Mouse (Mus musculus) hindbrain, embryonic 14.5 days (tissue): Measurements from ENCODE around the gene Nmbr. TPM values are rescaled to one million over a fixed set of nuclear protein-coding genes. Genes with fewer than 3 reads are reported as not detected.
A peak's percentile ranks its signal among the peaks of the same experiment; 100 is the strongest.

ENCODE experiments used
- ATAC-seq: fragments of 200-750 bp; cut with Nextera tagmentation; 2 replicates; pipeline ENCODE4 v1.8.0; 2017; ENCODE audit warnings: moderate number of reproducible peaks, mild to moderate bottlenecking, moderate TSS enrichment, moderate library complexity; ENCODE audit not compliant: low FRiP score
- DNase-seq: peaks from one replicate; pipeline ENCODE4 v3.0.0-alpha.2; 2015; ENCODE audit warnings: low spot score
- H3K27ac ChIP-seq: fragments of 300-500 bp; sonication (generic); 2 replicates; pipeline ENCODE4 v1.5.1; 2014; ENCODE audit warnings: mild to moderate bottlenecking, moderate library complexity
- H3K27me3 ChIP-seq: fragments of 300-500 bp; sonication (generic); 2 replicates; pipeline ENCODE4 v1.6.1; 2014; ENCODE audit warnings: mild to moderate bottlenecking, low read length, mixed read lengths; ENCODE audit not compliant: control insufficient read depth, insufficient read depth
- H3K36me3 ChIP-seq: fragments of 300-500 bp; sonication (generic); replicated peaks from 2 replicates; pipeline ENCODE4 v1.6.1; 2014; ENCODE audit not compliant: control insufficient read depth, insufficient read depth
- H3K4me1 ChIP-seq: fragments of 300-500 bp; sonication (generic); replicated peaks from 2 replicates; pipeline ENCODE4 v1.6.1; 2014; ENCODE audit warnings: antibody characterized with exemption, low read length, mixed read lengths; ENCODE audit not compliant: control insufficient read depth, insufficient read depth
- H3K4me2 ChIP-seq: fragments of 300-500 bp; sonication (generic); replicated peaks from 2 replicates; pipeline ENCODE4 v1.6.1; 2014; ENCODE audit warnings: mild to moderate bottlenecking, moderate library complexity
- H3K4me3 ChIP-seq: fragments of 300-500 bp; sonication (generic); replicated peaks from 2 replicates; pipeline ENCODE4 v1.5.1; 2014; ENCODE audit warnings: mild to moderate bottlenecking, low read length
- H3K9ac ChIP-seq: fragments of 300-500 bp; sonication (generic); 2 replicates; pipeline ENCODE4 v1.6.1; 2014
- H3K9me3 ChIP-seq: fragments of 300-500 bp; sonication (generic); 2 replicates; pipeline ENCODE4 v1.6.1; 2016; ENCODE audit warnings: low read length; ENCODE audit not compliant: control insufficient read depth
- WGBS: fragments of 180-500 bp; shearing (Covaris S2); extraction: QIAGEN DNeasy Blood & Tissue Kit; methylation state at CpG from one replicate; pipeline ENCODE4 v1.1.7; 2014; 5-methylcytosine and 5-hydroxymethylcytosine counted together
- polyA plus RNA-seq: library from polyadenylated mRNA; unstranded; fragments of >200 nt; fragmentation: Nextera tagmentation; extraction: Ambion mirVana; gene quantifications from 2 replicates; pipeline ENCODE4 v1.2.1, GENCODE M21; 2014

The Nmbr gene
- polyA plus RNA-seq, 1 experiment from 2014 or later, result 2.7 TPM

DNA sequence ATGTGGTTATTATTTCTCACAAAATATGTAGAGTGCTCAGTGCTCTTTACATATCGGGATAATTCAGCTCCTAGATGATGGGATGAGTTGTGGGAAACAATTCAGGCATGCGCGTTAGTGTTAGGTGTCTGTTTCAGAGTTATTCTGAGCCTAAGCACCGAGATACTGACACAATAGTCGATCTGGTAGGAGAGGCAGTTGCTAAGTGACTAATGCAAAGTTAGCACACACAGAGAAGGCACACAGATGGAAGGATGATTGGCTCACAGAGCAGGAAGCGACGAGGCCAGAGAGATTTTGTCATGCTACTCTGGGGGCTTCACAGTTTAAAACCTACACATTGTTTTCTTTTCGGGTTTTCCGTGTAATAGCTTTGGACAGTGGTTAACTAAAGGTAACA lies 20.3 kb downstream of the Nmbr start:
- Histone ChIP-seq H3K27me3 (no peaks in the 10 kb centered on the region), H3K9me3 (no peaks in the 10 kb centered on the region), H3K36me3 (no peaks in the 10 kb centered on the region), H3K27ac (no peak overlapping the region), H3K4me2 (no peak overlapping the region), H3K4me3 (no peak overlapping the region), H3K9ac (no peak overlapping the region), H3K4me1 (no peaks in the 10 kb centered on the region)
- ATAC-seq, result no peak
- DNase-seq, result no peak
- WGBS, result 64% methylated on average over 9 of the region's 9 CpGs

- no peak for ATAC-seq
- H3K27me3 ChIP-seq, result no peaks in the 10 kb centered on the region
Measured at GRCm38 (mm10) chr10:14734285-14734684, 28.9 kb downstream of the Nmbr start.

DNA sequence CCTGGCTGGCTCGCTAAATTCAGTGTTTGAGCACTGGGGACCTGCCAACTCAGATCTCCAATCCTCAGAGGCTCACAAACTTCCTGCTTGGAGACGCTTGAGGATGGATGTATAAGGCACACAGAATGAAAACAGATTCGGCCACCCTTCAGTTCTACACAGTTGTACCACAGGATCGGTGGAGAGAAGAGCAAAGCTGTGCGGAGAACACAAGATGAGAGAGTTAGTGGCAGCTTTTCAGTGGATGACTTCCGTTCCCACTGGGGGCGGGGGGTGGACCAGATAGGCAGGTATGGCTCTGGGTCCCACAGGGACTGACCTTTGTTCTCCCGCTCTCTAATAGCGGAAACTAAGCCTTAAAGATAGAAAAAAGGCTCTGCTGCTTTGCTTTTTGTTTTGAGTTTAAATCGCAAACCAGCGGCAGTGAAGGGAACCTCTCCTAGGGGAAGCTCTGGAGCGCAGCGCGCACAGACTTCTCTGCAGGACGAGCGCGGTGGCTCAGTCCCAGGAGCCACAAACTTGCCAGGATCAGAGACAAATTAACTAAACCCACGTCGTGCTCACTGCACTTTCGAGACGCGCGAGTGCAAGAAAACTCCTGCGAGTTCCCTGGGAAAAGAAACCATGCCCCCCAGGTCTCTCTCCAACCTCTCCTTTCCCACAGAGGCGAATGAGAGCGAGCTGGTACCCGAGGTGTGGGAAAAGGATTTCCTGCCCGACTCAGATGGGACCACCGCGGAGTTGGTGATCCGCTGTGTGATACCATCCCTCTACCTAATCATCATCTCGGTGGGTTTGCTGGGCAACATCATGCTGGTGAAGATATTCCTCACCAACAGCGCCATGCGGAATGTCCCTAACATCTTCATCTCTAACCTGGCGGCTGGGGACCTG lies 54.5 kb downstream of the Nmbr start:
- DNase-seq, result peak; percentile 34
- Histone ChIP-seq H3K4me3 (peak overlapping the region; percentile 36), H3K4me1 (no peaks in the 10 kb centered on the region), H3K27me3 (peaks cover 4% of the 10 kb centered on the region; the same call in 1 of the 2 replicates), H3K4me2 (peak overlapping the region; percentile 91), H3K9ac (peak overlapping the region; percentile 28; the same call in 1 of the 2 replicates), H3K36me3 (no peaks in the 10 kb centered on the region), H3K27ac (no peak overlapping the region), H3K9me3 (no peaks in the 10 kb centered on the region)
- peak; percentile 46; the same call in 1 of the 2 replicates for ATAC-seq
- 3% methylated on average over 35 of the region's 35 CpGs for WGBS

More at GRCm38 (mm10) chr10:14734285-14734684, 28.9 kb downstream of the Nmbr start:
- Histone ChIP-seq H3K36me3 (no peaks in the 10 kb centered on the region), H3K4me2 (no peak overlapping the region), H3K4me1 (no peaks in the 10 kb centered on the region), H3K9ac (no peak overlapping the region), H3K27ac (no peak overlapping the region), H3K9me3 (no peaks in the 10 kb centered on the region), H3K4me3 (no peak overlapping the region)
- peak; percentile 92 for DNase-seq
- WGBS, result 4% methylated on average over 2 of the region's 2 CpGs

- DNase-seq (no peak), ATAC-seq (no peak)
- Histone ChIP-seq H3K27ac (no peak overlapping the region), H3K9ac (peak overlapping the region; percentile 28; the same call in 1 of the 2 replicates), H3K9me3 (no peaks in the 10 kb centered on the region), H3K36me3 (no peaks in the 10 kb centered on the region), H3K4me2 (peak overlapping the region; percentile 91), H3K4me1 (no peaks in the 10 kb centered on the region), H3K27me3 (peaks cover 4% of the 10 kb centered on the region; the same call in 1 of the 2 replicates), H3K4me3 (peak overlapping the region; percentile 36)
- 19% methylated on average over 8 of the region's 8 CpGs for WGBS
Measured at GRCm38 (mm10) chr10:14760618-14761017, 55.2 kb downstream of the Nmbr start.

DNA sequence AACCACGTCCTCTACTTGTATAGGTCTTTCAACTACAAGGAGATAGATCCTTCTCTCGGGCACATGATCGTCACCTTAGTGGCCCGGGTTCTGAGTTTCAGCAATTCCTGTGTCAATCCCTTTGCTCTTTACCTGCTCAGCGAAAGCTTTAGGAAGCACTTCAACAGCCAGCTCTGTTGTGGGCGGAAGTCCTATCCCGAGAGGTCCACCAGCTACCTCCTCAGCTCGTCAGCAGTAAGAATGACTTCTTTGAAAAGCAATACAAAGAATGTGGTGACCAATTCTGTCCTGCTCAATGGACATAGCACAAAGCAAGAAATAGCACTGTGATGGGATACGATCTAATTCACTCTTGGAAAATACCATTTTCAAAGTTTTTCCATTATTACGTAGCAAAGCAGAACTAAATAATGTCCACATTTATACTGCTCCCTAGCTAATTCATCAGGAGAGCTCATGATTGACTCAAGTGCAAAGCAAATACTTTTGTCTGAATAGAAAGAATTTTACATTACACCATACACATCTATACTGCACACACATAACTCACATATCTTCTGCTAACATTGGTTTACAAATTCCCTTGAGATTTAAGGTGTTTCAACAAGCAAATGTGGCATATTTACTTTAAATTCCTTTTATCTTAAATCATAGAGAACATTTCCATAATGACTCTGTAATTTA lies 65.0 kb downstream of the Nmbr start:
- Histone ChIP-seq H3K4me3 (no peak overlapping the region), H3K27me3 (no peaks in the 10 kb centered on the region), H3K4me1 (no peaks in the 10 kb centered on the region), H3K27ac (no peak overlapping the region), H3K4me2 (no peak overlapping the region), H3K36me3 (no peaks in the 10 kb centered on the region), H3K9ac (no peak overlapping the region), H3K9me3 (no peaks in the 10 kb centered on the region)
- DNase-seq (no peak), ATAC-seq (no peak)
- WGBS, result 87% methylated on average over 10 of the region's 10 CpGs

DNA sequence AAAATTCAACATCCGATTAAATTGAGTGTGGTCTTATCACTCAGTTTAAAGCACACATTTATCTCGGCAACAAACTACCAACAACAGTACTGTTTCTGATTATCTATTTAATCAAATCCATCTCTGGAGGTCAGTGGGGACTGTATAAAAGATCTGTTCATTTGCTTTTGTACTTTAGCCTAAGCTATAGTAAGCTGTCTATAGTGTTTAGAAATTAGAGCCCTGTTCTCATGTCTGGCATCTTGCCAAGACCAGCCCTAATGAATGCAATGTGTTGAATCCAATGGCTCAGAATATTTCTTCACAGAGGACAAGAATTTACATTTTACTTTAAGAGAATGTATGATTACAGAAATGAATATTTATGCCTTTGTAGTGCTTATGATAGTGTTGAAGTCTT lies 69.1 kb downstream of the Nmbr start:
- no peaks in the 10 kb centered on the region for H3K27me3 ChIP-seq
- H3K4me1 ChIP-seq, result no peaks in the 10 kb centered on the region
- H3K36me3 ChIP-seq, result no peaks in the 10 kb centered on the region
- no peaks in the 10 kb centered on the region for H3K9me3 ChIP-seq
- H3K4me3 ChIP-seq, result no peak overlapping the region
- ATAC-seq (no peak), DNase-seq (peak; percentile 54)
- no peak overlapping the region for H3K4me2 ChIP-seq
- WGBS, result 58% methylated on average over 2 of the region's 2 CpGs
- H3K27ac ChIP-seq, result no peak overlapping the region
- H3K9ac ChIP-seq, result no peak overlapping the region

GRCm38 (mm10) chr10:14789969-14790368 lies 84.6 kb downstream of the Nmbr start:
- Histone ChIP-seq H3K4me2 (no peak overlapping the region), H3K36me3 (no peaks in the 10 kb centered on the region), H3K4me1 (no peaks in the 10 kb centered on the region), H3K27me3 (no peaks in the 10 kb centered on the region), H3K9me3 (no peaks in the 10 kb centered on the region), H3K9ac (no peak overlapping the region), H3K27ac (no peak overlapping the region), H3K4me3 (no peak overlapping the region)
- 62% methylated on average over 2 of the region's 2 CpGs for WGBS
- ATAC-seq (peak; percentile 55), DNase-seq (no peak)

- Histone ChIP-seq H3K27ac (no peak overlapping the region), H3K9me3 (no peaks in the 10 kb centered on the region), H3K27me3 (no peaks in the 10 kb centered on the region), H3K4me1 (no peaks in the 10 kb centered on the region), H3K4me2 (no peak overlapping the region), H3K9ac (no peak overlapping the region), H3K4me3 (no peak overlapping the region), H3K36me3 (no peaks in the 10 kb centered on the region)
- DNase-seq (no peak), ATAC-seq (no peak)
- 55% methylated on average over 4 of the region's 4 CpGs for WGBS
Measured at GRCm38 (mm10) chr10:14816970-14817369, 111.6 kb downstream of the Nmbr start.
